Mouse (Mus musculus) cortical plate, adult 2 months (tissue): Measurements from ENCODE around the gene Zfp326.
A peak's percentile ranks its signal among the peaks of the same experiment; 100 is the strongest.

Experiments used
- CTCF ChIP-seq: fragments of 200-500 bp; IDR thresholded peaks from 2 replicates; pipeline ENCODE4 v1.5.1; 2011; ENCODE audit warnings: mild to moderate bottlenecking, control low read depth, low read length; ENCODE audit not compliant: insufficient read depth; ENCODE audit errors: extremely low read depth
- POLR2A ChIP-seq: fragments of 200-500 bp; IDR thresholded peaks from 2 replicates; pipeline ENCODE4 v1.6.1; 2011; ENCODE audit warnings: mild to moderate bottlenecking, low read length, control low read depth; ENCODE audit not compliant: insufficient read depth; ENCODE audit errors: extremely low read depth

- TF ChIP-seq CTCF = peak; percentile 22
- TF ChIP-seq POLR2A = no peak
Measured at GRCm38 (mm10) chr5:105918289-105918688, 41.9 kb downstream of the Zfp326 start.
